Mouse (Mus musculus): ENCODE data around the gene Pappa. TPM values are rescaled to one million over a fixed set of nuclear protein-coding genes. Genes with fewer than 3 reads are reported as not detected.

The Pappa gene
- polyA plus RNA-seq, 1 experiment from 2014 or later = 1.0 TPM

DNA sequence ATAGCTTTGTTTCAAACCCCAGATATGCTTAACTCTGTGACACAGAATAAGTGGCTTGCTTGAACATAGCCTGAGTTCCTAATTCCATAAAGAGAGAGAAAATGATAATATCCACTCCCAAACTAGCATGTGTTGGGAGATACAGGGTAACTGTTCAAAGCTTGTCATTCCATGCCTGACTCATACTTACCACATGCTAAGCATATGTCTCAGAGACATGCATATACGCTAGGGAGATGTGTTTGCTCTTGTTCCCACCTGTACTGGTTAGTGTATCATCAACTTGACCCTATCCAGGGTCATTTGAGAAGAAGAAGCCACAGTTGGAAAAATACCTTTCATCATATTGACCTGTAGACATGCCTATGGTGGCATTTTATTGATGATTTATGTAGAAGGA is 63.7 kb downstream of the Pappa start:
- 90% methylated on average over 1 of the region's 1 CpGs for WGBS
- Histone ChIP-seq H3K4me2 (ENCODE audit: low read length) (no peak overlapping the region), H3K27ac (ENCODE audit: low read depth) (no peak overlapping the region), H3K9me3 (ENCODE audit: control insufficient read depth, low read length) (no peaks in the 10 kb centered on the region), H3K4me1 (replicated peaks; ENCODE audit: control insufficient read depth, insufficient read depth, low read length) (no peaks in the 10 kb centered on the region), H3K27me3 (replicated peaks; ENCODE audit: control insufficient read depth, insufficient read depth, low read length) (no peaks in the 10 kb centered on the region), H3K9ac (ENCODE audit: low read length) (no peak overlapping the region), H3K4me3 (ENCODE audit: low read depth, low read length) (no peak overlapping the region), H3K36me3 (ENCODE audit: control insufficient read depth, insufficient read depth, low read length) (no peaks in the 10 kb centered on the region)
- DNase-seq (ENCODE audit: low spot score) = no peak
- no peak for ATAC-seq (replicated peaks; ENCODE audit: low FRiP score, low TSS enrichment, low read depth)

DNA sequence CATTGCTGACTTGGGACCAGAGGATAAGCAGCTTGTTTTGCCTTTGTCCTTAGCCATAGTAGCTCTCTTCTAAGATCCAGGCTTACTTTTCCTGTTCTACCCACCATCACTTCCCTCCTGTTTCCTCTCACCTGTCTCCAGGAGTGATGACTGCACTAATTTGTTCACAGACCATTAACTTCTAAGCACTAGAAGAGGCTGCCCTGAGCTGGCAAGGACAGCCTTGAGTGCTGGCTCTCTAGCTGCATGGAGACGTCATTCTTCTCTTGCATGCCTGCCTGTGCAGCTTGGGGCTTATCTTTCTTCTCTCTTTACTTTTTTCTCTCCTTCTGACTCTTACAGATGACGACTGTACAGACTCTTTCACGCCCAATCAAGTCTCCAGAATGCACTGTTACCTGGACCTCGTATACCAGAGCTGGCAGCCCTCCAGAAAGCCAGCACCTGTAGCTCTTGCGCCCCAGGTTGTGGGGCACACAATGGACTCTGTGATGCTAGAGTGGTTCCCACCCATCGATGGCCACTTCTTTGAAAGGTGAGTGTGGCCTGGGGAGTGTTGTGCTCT is 65.0 kb downstream of the Pappa start:
- WGBS = 68% methylated on average over 6 of the region's 6 CpGs
- ATAC-seq (replicated peaks; ENCODE audit: low FRiP score, low TSS enrichment, low read depth) = no peak
- Histone ChIP-seq H3K9me3 (ENCODE audit: control insufficient read depth, low read length) (no peaks in the 10 kb centered on the region), H3K4me2 (ENCODE audit: low read length) (no peak overlapping the region), H3K27me3 (replicated peaks; ENCODE audit: control insufficient read depth, insufficient read depth, low read length) (no peaks in the 10 kb centered on the region), H3K4me1 (replicated peaks; ENCODE audit: control insufficient read depth, insufficient read depth, low read length) (no peaks in the 10 kb centered on the region), H3K36me3 (ENCODE audit: control insufficient read depth, insufficient read depth, low read length) (no peaks in the 10 kb centered on the region), H3K9ac (ENCODE audit: low read length) (no peak overlapping the region), H3K27ac (ENCODE audit: low read depth) (no peak overlapping the region), H3K4me3 (ENCODE audit: low read depth, low read length) (no peak overlapping the region)
- DNase-seq (ENCODE audit: low spot score) = no peak

DNA sequence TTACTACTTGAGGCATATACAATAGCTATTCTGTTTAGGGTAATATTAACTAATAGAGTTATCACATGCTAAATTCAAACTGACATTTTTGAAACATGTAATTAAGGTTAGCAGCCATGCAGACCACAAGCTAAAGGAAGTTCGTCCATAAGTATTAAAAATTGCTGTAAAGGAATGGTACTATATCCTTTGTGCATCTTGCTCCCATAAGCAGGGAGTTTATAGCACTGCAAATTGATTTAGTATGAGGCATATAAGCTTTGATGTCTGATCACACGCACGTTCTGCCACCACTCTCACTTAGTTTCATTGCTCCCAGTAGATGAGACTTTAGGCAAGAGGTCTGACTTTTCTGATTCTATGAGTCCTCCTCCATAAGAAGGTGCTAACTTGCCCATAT is 68.8 kb downstream of the Pappa start:
- Histone ChIP-seq H3K27ac (ENCODE audit: low read depth) (no peak overlapping the region), H3K9me3 (ENCODE audit: control insufficient read depth, low read length) (no peaks in the 10 kb centered on the region), H3K4me1 (replicated peaks; ENCODE audit: control insufficient read depth, insufficient read depth, low read length) (no peaks in the 10 kb centered on the region), H3K9ac (ENCODE audit: low read length) (no peak overlapping the region), H3K36me3 (ENCODE audit: control insufficient read depth, insufficient read depth, low read length) (no peaks in the 10 kb centered on the region), H3K27me3 (replicated peaks; ENCODE audit: control insufficient read depth, insufficient read depth, low read length) (no peaks in the 10 kb centered on the region), H3K4me2 (ENCODE audit: low read length) (no peak overlapping the region), H3K4me3 (ENCODE audit: low read depth, low read length) (no peak overlapping the region)
- DNase-seq (ENCODE audit: low spot score) (no peak), ATAC-seq (replicated peaks; ENCODE audit: low FRiP score, low TSS enrichment, low read depth) (no peak)
- 59% methylated on average over 3 of the region's 3 CpGs for WGBS

DNA sequence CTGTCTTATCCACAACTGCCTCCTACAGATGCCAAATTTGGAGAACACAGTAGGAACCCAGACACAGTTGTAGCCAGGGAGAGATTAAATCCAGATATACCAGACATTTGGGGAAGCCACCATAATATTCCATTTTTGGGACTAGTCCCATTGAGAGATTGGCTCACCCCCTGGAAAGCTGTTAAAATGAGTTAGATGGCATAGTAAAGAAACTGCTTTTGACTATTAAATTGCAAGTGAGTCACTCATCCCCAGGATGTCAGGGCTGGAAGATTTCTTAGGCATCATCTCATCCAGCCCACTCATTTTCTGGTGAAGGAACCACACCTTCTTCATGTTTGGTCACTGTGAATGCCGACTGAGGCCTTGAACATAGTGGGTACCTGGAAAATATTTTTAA is 72.0 kb downstream of the Pappa start:
- ATAC-seq (replicated peaks; ENCODE audit: low FRiP score, low TSS enrichment, low read depth) = no peak
- H3K9ac ChIP-seq (ENCODE audit: low read length) = no peak overlapping the region
- no peak overlapping the region for H3K4me3 ChIP-seq (ENCODE audit: low read depth, low read length)
- H3K36me3 ChIP-seq (ENCODE audit: control insufficient read depth, insufficient read depth, low read length) = no peaks in the 10 kb centered on the region
- no peak for DNase-seq (ENCODE audit: low spot score)
- no peaks in the 10 kb centered on the region for H3K9me3 ChIP-seq (ENCODE audit: control insufficient read depth, low read length)
- no peaks in the 10 kb centered on the region for H3K27me3 ChIP-seq (replicated peaks; ENCODE audit: control insufficient read depth, insufficient read depth, low read length)
- no peak overlapping the region for H3K4me2 ChIP-seq (ENCODE audit: low read length)
- 84% methylated on average over 1 of the region's 1 CpGs for WGBS
- H3K4me1 ChIP-seq (replicated peaks; ENCODE audit: control insufficient read depth, insufficient read depth, low read length) = no peaks in the 10 kb centered on the region
- H3K27ac ChIP-seq (ENCODE audit: low read depth) = no peak overlapping the region

DNA sequence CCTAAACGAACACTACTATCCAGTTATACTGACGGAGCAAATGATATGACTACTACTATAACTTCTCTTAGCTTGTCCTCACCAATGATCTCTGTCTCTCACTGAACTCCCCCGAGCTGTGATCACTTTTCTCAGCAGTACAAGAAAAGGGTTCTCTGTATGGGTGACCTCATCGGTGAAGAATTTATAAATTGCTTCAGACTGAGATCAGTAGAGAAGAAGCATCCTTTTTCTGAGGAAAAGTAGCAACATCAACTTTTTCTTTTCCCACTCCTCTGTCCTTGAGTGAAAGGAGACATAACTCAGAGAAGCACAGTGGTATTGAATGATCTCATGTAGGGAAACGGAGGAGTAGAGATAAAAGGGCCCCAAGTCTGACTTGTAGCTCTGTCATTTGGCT is 79.7 kb downstream of the Pappa start:
- ATAC-seq (replicated peaks; ENCODE audit: low FRiP score, low TSS enrichment, low read depth) = no peak

DNA sequence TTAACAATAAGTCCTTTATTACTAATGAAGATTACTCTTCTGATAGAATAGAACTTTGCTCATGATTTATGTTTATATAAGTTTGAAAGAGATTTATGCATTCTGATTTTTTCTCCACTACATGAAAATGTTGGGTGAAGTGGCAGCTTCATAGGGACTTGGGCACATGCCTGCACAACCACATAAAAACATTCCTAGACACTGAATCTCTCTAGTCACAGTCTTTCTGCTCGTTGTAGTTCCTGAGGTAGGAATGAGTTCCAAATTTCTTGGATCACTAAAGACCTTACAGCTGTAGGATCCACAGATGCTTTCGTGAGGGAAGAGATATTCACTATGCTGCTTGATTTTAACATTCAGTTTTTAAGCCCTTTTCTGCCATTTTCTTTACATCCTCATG is 81.5 kb downstream of the Pappa start:
- ATAC-seq (replicated peaks; ENCODE audit: low FRiP score, low TSS enrichment, low read depth) = no peak
- DNase-seq (ENCODE audit: low spot score) = no peak
- 88% methylated on average over 2 of the region's 2 CpGs for WGBS
- no peak overlapping the region for H3K4me2 ChIP-seq (ENCODE audit: low read length)
- H3K4me1 ChIP-seq (replicated peaks; ENCODE audit: control insufficient read depth, insufficient read depth, low read length) = no peaks in the 10 kb centered on the region
- no peaks in the 10 kb centered on the region for H3K9me3 ChIP-seq (ENCODE audit: control insufficient read depth, low read length)
- no peak overlapping the region for H3K9ac ChIP-seq (ENCODE audit: low read length)
- H3K36me3 ChIP-seq (ENCODE audit: control insufficient read depth, insufficient read depth, low read length) = no peaks in the 10 kb centered on the region
- no peak overlapping the region for H3K27ac ChIP-seq (ENCODE audit: low read depth)
- no peak overlapping the region for H3K4me3 ChIP-seq (ENCODE audit: low read depth, low read length)
- H3K27me3 ChIP-seq (replicated peaks; ENCODE audit: control insufficient read depth, insufficient read depth, low read length) = no peaks in the 10 kb centered on the region

More for the DNA sequence above, 79.7 kb downstream of the Pappa start:
- no peak for DNase-seq (ENCODE audit: low spot score)
- Histone ChIP-seq H3K4me3 (ENCODE audit: low read depth, low read length) (no peak overlapping the region), H3K4me2 (ENCODE audit: low read length) (no peak overlapping the region), H3K9me3 (ENCODE audit: control insufficient read depth, low read length) (no peaks in the 10 kb centered on the region), H3K27ac (ENCODE audit: low read depth) (no peak overlapping the region), H3K36me3 (ENCODE audit: control insufficient read depth, insufficient read depth, low read length) (no peaks in the 10 kb centered on the region), H3K4me1 (replicated peaks; ENCODE audit: control insufficient read depth, insufficient read depth, low read length) (no peaks in the 10 kb centered on the region), H3K27me3 (replicated peaks; ENCODE audit: control insufficient read depth, insufficient read depth, low read length) (no peaks in the 10 kb centered on the region), H3K9ac (ENCODE audit: low read length) (no peak overlapping the region)
- WGBS = 72% methylated on average over 5 of the region's 5 CpGs

DNA sequence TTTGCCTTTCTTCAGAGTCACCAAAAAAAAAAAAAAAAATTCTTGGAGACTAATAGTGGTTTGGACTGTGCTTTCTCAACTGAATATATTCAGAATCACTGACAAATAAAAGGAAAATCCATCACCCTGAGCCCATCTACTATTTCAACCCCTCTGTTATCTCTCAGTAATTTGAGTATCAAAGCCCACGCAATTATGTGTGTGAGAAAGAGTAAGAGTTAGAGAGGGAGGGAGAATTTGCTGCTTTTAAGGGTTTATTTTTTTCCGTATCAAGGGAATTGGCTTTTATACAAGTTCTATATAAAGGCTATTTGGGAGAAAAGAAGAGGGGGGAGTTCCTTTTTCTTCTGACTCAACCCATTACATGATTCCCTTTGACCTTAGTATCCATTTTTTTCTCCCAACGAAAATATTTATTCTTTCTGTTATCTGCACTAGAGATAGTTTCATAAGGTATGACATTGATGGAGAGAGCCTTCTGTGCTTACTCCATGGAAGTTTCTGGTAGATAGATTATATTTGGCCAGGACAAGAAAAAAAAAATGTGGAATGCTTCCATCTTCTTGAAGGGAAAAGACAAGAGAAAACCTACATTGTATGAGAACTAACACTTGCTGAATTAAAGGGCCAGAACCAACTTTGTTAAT is 85.5 kb downstream of the Pappa start:
- Histone ChIP-seq H3K4me1 (replicated peaks; ENCODE audit: control insufficient read depth, insufficient read depth, low read length) (no peaks in the 10 kb centered on the region), H3K36me3 (ENCODE audit: control insufficient read depth, insufficient read depth, low read length) (no peaks in the 10 kb centered on the region), H3K27ac (ENCODE audit: low read depth) (no peak overlapping the region), H3K4me3 (ENCODE audit: low read depth, low read length) (no peak overlapping the region), H3K27me3 (replicated peaks; ENCODE audit: control insufficient read depth, insufficient read depth, low read length) (no peaks in the 10 kb centered on the region), H3K4me2 (ENCODE audit: low read length) (no peak overlapping the region), H3K9ac (ENCODE audit: low read length) (no peak overlapping the region), H3K9me3 (ENCODE audit: control insufficient read depth, low read length) (no peaks in the 10 kb centered on the region)
- no peak for ATAC-seq (replicated peaks; ENCODE audit: low FRiP score, low TSS enrichment, low read depth)
- 47% methylated on average over 3 of the region's 3 CpGs for WGBS
- no peak for DNase-seq (ENCODE audit: low spot score)

DNA sequence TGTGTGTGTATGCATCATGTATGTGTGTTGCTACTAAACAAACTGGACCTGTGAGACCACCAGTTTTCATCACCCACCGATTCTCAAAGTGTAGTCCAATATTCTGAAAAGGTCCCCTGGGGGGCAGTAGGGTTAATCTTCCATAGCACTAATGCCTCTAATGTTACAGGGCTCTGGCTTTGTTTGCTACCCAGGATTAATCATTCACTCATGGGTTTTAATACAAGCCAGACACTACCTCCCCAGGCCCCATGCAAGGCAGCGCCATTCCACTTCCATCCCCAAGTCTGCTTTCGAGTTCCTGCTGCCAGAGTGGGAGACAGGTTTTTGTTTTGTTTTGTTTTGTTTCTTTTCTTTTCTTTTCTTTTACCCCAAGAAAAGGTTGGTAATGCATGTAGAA is 92.7 kb downstream of the Pappa start:
- Histone ChIP-seq H3K9ac (ENCODE audit: low read length) (no peak overlapping the region), H3K36me3 (ENCODE audit: control insufficient read depth, insufficient read depth, low read length) (no peaks in the 10 kb centered on the region), H3K9me3 (ENCODE audit: control insufficient read depth, low read length) (no peaks in the 10 kb centered on the region), H3K27ac (ENCODE audit: low read depth) (no peak overlapping the region), H3K4me3 (ENCODE audit: low read depth, low read length) (no peak overlapping the region), H3K27me3 (replicated peaks; ENCODE audit: control insufficient read depth, insufficient read depth, low read length) (no peaks in the 10 kb centered on the region), H3K4me1 (replicated peaks; ENCODE audit: control insufficient read depth, insufficient read depth, low read length) (peaks cover 4% of the 10 kb centered on the region), H3K4me2 (ENCODE audit: low read length) (no peak overlapping the region)
- DNase-seq (ENCODE audit: low spot score) (no peak), ATAC-seq (replicated peaks; ENCODE audit: low FRiP score, low TSS enrichment, low read depth) (no peak)
- 31% methylated on average over 3 of the region's 3 CpGs for WGBS

DNA sequence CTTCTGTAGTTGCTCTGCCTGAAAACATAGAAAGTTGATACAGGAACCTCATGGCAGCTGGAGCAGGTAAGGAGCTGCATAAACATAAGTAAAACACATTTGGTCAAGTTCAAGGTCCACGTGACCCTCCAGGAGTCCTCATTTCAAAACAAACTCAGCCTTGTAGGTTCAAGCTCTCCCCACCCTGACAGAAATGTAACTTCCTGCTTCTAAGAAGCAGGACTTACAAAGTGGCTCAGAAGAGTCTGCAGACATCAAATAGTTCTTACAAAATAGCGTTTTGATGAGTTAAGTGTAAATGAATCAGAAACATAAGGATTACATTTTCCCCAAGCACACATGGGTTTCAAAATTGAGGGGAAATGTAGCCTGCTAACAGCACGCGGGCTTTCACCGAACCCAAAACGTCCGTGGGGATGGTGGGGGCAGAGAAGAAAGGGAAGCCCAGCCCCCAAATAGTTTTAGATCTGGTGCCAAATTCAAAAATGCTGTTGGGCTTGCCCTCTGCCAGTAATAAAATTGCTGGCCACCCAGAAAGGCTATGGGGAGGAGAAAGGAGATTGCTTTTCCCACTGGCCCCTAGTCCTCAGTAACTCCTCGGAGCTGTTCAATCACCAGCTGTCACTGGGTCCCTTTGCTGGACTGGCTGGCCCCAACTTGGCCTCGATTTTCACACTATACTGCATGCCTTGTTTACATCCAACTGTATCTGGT is 93.8 kb downstream of the Pappa start:
- H3K4me1 ChIP-seq (replicated peaks; ENCODE audit: control insufficient read depth, insufficient read depth, low read length) = peaks cover 4% of the 10 kb centered on the region
- H3K9ac ChIP-seq (ENCODE audit: low read length) = no peak overlapping the region
- H3K9me3 ChIP-seq (ENCODE audit: control insufficient read depth, low read length) = no peaks in the 10 kb centered on the region
- no peak overlapping the region for H3K27ac ChIP-seq (ENCODE audit: low read depth)
- H3K27me3 ChIP-seq (replicated peaks; ENCODE audit: control insufficient read depth, insufficient read depth, low read length) = no peaks in the 10 kb centered on the region
- no peak overlapping the region for H3K4me2 ChIP-seq (ENCODE audit: low read length)
- no peaks in the 10 kb centered on the region for H3K36me3 ChIP-seq (ENCODE audit: control insufficient read depth, insufficient read depth, low read length)
- ATAC-seq (replicated peaks; ENCODE audit: low FRiP score, low TSS enrichment, low read depth) (no peak), DNase-seq (ENCODE audit: low spot score) (no peak)
- H3K4me3 ChIP-seq (ENCODE audit: low read depth, low read length) = no peak overlapping the region
- WGBS = 26% methylated on average over 9 of the region's 9 CpGs

Data from intestine, embryonic 14.5 days (tissue).